Mouse (Mus musculus) liver, embryonic 14.5 days (tissue): ENCODE measurements around the gene Oxgr1. TPM values are rescaled to one million over a fixed set of nuclear protein-coding genes. Genes with fewer than 3 reads are reported as not detected.

Source experiments
- ATAC-seq: fragments of 200-750 bp; cut with Nextera tagmentation; 2 replicates; pipeline ENCODE4 v1.8.0; 2017; ENCODE audit warnings: moderate number of reproducible peaks, mild to moderate bottlenecking, moderate library complexity; ENCODE audit not compliant: insufficient read depth
- DNase-seq, 3 experiments: peaks; one replicate each; pipeline ENCODE4 v3.0.0-alpha.2; 2012 to 2013; ENCODE audit warnings: low read depth in 3 of 3, low spot score in 3 of 3
- H3K27ac ChIP-seq: fragments of 300-500 bp; sonication (generic); 2 replicates; pipeline ENCODE4 v1.5.1; 2014; ENCODE audit warnings: moderate library complexity, mild to moderate bottlenecking, control low read depth, inconsistent platforms
- H3K27me3 ChIP-seq: fragments of 300-500 bp; sonication (generic); 2 replicates; pipeline ENCODE4 v1.6.1; 2014; ENCODE audit warnings: mild to moderate bottlenecking, low read length, moderate library complexity; ENCODE audit not compliant: control insufficient read depth, insufficient read depth
- H3K36me3 ChIP-seq: fragments of 300-500 bp; sonication (generic); replicated peaks from 2 replicates; pipeline ENCODE4 v1.6.1; 2014; ENCODE audit warnings: low read depth; ENCODE audit not compliant: control insufficient read depth, insufficient read depth
- H3K4me1 ChIP-seq, 2 experiments: fragments of 200-500 bp in 1 of 2; fragments of 300-500 bp in 1 of 2; sonication (generic) in 1 of 2; replicated peaks; 2 replicates each; pipeline ENCODE4 v1.6.1; 2012 to 2014; ENCODE audit warnings: antibody characterized with exemption in 1 of 2, inconsistent platforms in 1 of 2, low read length in 1 of 2; ENCODE audit not compliant: control insufficient read depth in 2 of 2, insufficient read depth in 2 of 2
- H3K4me2 ChIP-seq: fragments of 300-500 bp; sonication (generic); 2 replicates; pipeline ENCODE4 v1.6.1; 2014; ENCODE audit warnings: low read depth, mild to moderate bottlenecking, control low read depth, moderate library complexity
- H3K4me3 ChIP-seq, 2 experiments: fragments of 200-500 bp in 1 of 2; fragments of 300-500 bp in 1 of 2; sonication (generic) in 1 of 2; 2 replicates each; pipeline ENCODE4 v1.5.1; 2012 to 2014; ENCODE audit warnings: low read depth in 2 of 2, low read length in 2 of 2, mild to moderate bottlenecking in 2 of 2, control low read depth in 1 of 2, inconsistent platforms in 1 of 2, moderate library complexity in 1 of 2; ENCODE audit not compliant: insufficient read depth in 1 of 2
- H3K9ac ChIP-seq: fragments of 300-500 bp; sonication (generic); replicated peaks from 2 replicates; pipeline ENCODE4 v1.6.1; 2014; ENCODE audit warnings: mild to moderate bottlenecking, control low read depth, moderate library complexity
- H3K9me3 ChIP-seq: fragments of 300-500 bp; sonication (generic); 2 replicates; pipeline ENCODE4 v1.6.1; 2016; ENCODE audit warnings: low read length, mixed read lengths; ENCODE audit not compliant: control insufficient read depth
- CTCF ChIP-seq: IDR thresholded peaks from 2 replicates; pipeline ENCODE4 v1.5.1; 2016; ENCODE audit warnings: antibody characterized with exemption, low read depth, control low read depth
- EP300 ChIP-seq: IDR thresholded peaks from 2 replicates; pipeline ENCODE4 v1.6.1; 2016; ENCODE audit warnings: antibody characterized with exemption, low read depth
- WGBS: fragments of 180-500 bp; shearing (Covaris S2); extraction: QIAGEN DNeasy Blood & Tissue Kit; methylation state at CpG from one replicate; pipeline ENCODE4 v1.1.7; 2014; ENCODE audit not compliant: insufficient replicate concordance; 5-methylcytosine and 5-hydroxymethylcytosine counted together
- polyA plus RNA-seq, 2 experiments: library from polyadenylated mRNA; depleted of rRNA in 1 of 2; stranded (reverse) in 1 of 2; unstranded in 1 of 2; fragments of >200 nt; fragmentation: Nextera tagmentation in 1 of 2; extraction: Ambion mirVana in 1 of 2; gene quantifications; 2 replicates each; pipeline versions ENCODE4 v1.2.1 to v1.2.3; 2012 to 2014

Oxgr1 gene
- polyA plus RNA-seq, 2 experiments = not detected

DNA sequence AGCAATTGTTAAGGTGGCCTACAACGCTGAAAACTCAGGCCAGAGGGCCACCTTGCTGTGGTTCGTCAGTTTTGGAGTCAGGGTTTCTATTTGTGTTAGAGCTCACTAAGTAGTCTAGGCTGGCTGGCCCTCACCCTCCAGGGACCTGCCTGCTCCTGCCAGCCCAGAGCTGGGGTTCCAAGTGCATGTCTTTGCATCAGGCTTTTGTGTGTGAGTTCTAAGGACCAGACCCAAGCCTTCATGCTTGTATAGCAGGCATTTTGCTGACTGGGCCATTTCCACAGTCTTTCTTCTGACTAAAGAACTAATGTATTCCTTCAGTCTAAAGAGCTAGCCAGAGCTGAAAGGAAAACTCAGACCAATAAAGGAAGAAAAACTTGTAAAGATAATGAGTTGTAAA, 22.3 kb downstream of the Oxgr1 start:
- Histone ChIP-seq H3K27ac (no peak overlapping the region), H3K9ac (no peak overlapping the region), H3K4me2 (no peak overlapping the region), H3K36me3 (no peaks in the 10 kb centered on the region), H3K4me3 (no peak overlapping the region), H3K9me3 (no peaks in the 10 kb centered on the region), H3K27me3 (no peaks in the 10 kb centered on the region), H3K4me1 (no peaks in the 10 kb centered on the region)
- 60% methylated on average over 2 of the region's 2 CpGs for WGBS
- ATAC-seq = no peak
- no peak for DNase-seq
- no peak for TF ChIP-seq EP300
- no peak for TF ChIP-seq CTCF

DNA sequence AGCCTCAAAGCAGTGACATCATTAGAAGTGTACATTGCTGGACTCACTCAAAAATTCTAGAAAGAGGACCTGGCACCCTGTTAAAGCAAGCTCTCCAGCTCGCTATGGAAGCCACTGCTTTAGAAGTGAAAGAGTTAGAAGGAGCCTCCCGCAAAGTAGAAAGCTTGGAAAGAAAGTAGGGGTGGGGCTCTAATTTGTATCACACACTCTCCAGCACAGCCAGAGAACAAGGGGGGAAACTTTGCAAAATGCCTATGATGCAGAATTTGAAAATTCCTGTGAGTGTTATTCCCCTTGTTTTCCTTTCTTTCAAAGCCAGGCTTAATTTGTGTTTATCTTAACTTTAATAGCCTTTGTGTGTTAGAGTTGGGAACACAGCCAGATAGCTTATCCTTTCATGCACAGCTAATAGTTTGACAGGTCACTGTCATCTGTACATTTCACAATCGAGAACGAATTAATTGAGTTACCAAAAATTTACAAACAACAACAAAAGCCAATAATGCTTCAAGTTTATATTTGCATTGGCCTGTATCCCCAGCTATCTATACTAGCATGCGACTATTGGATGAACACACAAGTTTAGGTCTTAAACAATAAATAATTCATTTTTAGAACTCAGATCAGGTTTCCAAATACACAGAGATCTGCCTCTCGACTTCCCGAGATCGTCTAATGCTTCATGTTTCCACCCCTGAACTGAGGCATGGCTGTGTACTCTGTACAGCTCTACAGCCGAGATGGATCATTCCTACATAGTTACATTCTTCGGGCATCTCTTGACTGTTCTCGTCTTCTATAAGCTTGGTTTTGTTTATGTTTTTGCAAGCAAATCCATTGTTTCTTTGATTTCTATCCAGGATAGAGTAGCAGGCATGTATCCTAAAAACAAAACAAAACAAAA, 32.0 kb downstream of the Oxgr1 start:
- WGBS = 60% methylated on average over 11 of the region's 11 CpGs

DNA sequence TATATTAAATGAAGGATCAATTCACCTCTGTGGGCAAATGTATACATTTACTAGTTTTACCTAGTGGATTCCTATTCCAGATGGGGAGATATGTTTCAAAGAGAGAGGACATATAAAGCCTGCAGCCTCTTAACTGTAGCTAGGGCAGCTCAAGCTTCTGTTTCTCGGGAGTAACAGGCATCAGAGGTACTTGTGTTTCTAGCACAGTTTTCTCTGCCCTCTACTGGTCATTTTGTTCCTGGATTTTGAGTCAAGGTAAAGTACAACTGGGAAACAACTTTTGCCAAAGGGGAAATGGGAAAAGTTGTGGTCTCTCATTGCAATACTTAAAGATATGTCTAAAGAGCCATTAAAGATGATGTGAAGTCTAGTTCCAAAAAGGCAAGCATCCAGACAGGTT, 37.1 kb downstream of the Oxgr1 start:
- WGBS = 22% methylated on average over 1 of the region's 1 CpGs

More for the DNA sequence above, 32.0 kb downstream of the Oxgr1 start:
- Histone ChIP-seq H3K9ac (no peak overlapping the region), H3K27ac (no peak overlapping the region), H3K27me3 (no peaks in the 10 kb centered on the region), H3K36me3 (no peaks in the 10 kb centered on the region), H3K4me2 (no peak overlapping the region), H3K4me1 (no peaks in the 10 kb centered on the region), H3K9me3 (no peaks in the 10 kb centered on the region), H3K4me3 (no peak overlapping the region)
- TF ChIP-seq CTCF (no peak), EP300 (no peak)
- DNase-seq (no peak), ATAC-seq (no peak)

DNA sequence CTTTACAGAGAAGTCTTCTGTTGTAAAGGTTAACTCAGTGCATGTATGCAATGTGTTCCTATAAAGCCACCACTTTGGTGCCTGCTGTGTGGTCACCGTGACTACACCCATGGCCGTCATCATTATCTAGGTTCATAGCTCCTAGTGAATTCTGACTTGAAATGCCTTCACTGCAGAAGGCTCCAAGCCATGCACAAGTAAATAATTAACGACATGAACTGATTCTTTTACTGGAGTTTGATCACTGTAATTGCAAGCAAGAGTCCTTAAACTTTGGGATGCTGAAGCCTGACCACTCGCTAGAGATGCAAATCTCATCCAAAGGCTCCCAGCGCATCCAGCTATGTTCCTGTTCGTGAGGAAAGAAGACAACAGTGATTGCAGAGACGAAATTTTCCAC, 38.6 kb downstream of the Oxgr1 start:
- no peak overlapping the region for H3K4me3 ChIP-seq
- H3K9me3 ChIP-seq = no peaks in the 10 kb centered on the region
- no peak for ATAC-seq
- no peak for DNase-seq
- TF ChIP-seq CTCF = no peak
- no peak for TF ChIP-seq EP300
- no peak overlapping the region for H3K4me2 ChIP-seq
- H3K27ac ChIP-seq = no peak overlapping the region
- no peaks in the 10 kb centered on the region for H3K4me1 ChIP-seq
- H3K9ac ChIP-seq = no peak overlapping the region
- WGBS = 66% methylated on average over 7 of the region's 7 CpGs
- no peaks in the 10 kb centered on the region for H3K36me3 ChIP-seq
- H3K27me3 ChIP-seq = no peaks in the 10 kb centered on the region

More for the DNA sequence above, 37.1 kb downstream of the Oxgr1 start:
- TF ChIP-seq CTCF = no peak
- TF ChIP-seq EP300 = no peak
- no peak overlapping the region for H3K9ac ChIP-seq
- H3K4me1 ChIP-seq = no peaks in the 10 kb centered on the region
- no peak overlapping the region for H3K4me3 ChIP-seq
- H3K9me3 ChIP-seq = no peaks in the 10 kb centered on the region
- no peak overlapping the region for H3K27ac ChIP-seq
- no peak overlapping the region for H3K4me2 ChIP-seq
- DNase-seq = no peak
- H3K36me3 ChIP-seq = no peaks in the 10 kb centered on the region
- H3K27me3 ChIP-seq = no peaks in the 10 kb centered on the region
- ATAC-seq = no peak

DNA sequence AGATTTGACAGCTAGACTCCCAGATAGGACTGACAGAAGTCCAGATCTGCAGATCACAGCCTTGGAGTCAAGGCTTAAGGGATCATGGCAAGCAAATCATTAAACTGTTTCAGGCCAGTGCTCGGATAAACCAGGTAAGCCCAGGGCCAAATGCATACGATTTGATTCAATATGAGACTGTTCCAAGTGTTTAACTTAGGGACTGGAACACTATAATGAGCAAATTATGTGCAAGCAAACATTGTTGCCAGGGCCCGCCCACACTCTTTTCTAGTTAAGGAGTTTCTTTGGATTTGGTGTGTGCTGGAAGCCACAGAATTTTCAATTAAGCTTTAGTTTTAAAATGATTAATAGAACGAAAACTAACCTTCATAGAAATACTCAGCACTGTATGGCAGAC, 39.6 kb downstream of the Oxgr1 start:
- no peak overlapping the region for H3K4me3 ChIP-seq
- no peaks in the 10 kb centered on the region for H3K9me3 ChIP-seq
- 51% methylated on average over 4 of the region's 4 CpGs for WGBS
- TF ChIP-seq EP300 = no peak
- no peak for TF ChIP-seq CTCF
- H3K4me1 ChIP-seq = no peaks in the 10 kb centered on the region
- no peaks in the 10 kb centered on the region for H3K36me3 ChIP-seq
- no peak overlapping the region for H3K4me2 ChIP-seq
- H3K27me3 ChIP-seq = no peaks in the 10 kb centered on the region
- DNase-seq (no peak), ATAC-seq (no peak)
- no peak overlapping the region for H3K27ac ChIP-seq
- no peak overlapping the region for H3K9ac ChIP-seq
